Mouse (Mus musculus): ENCODE data around the gene Btn2a2. TPM values are rescaled to one million over a fixed set of nuclear protein-coding genes. Genes with fewer than 3 reads are reported as not detected.

Btn2a2 gene
- total RNA-seq, 2 experiments from 2014 or later: 0.11 TPM; not detected in 1

Small RNA genes lying within 50 kb of the gene (microRNA-seq; reads per million reads assigned to microRNA genes)
- gene Gm44297 (0 reads per million in 2 experiments), gene n-TStga1 (0 to 0.64 reads per million in 2 experiments)

Other genes starting within 250 kb of the Btn2a2 start
- gene Vmn1r223, start 241.7 kb downstream of the Btn2a2 start, total RNA-seq (2021): not detected
- 10 to 100 TPM; 13.2 to 20.8 TPM for gene Zfp322a, start 119.6 kb downstream of the Btn2a2 start, total RNA-seq (2021)
- gene Abt1, start 65.0 kb downstream of the Btn2a2 start, total RNA-seq (2021): 1 to 10 TPM; 4.8 to 5.3 TPM
- gene Btn1a1, start 23.0 kb downstream of the Btn2a2 start, total RNA-seq (2021): not detected
- 100 to 1,000 TPM; 473 to 507 TPM for gene Hist1h4h, start 42.2 kb upstream of the Btn2a2 start, total RNA-seq (2021)
- gene Hist1h2af, start 45.0 kb upstream of the Btn2a2 start, total RNA-seq (2021): 100 to 1,000 TPM; 189 to 190 TPM
- 10 to 100 TPM; 58.4 to 59.9 TPM for gene Hist1h3g, start 46.6 kb upstream of the Btn2a2 start, total RNA-seq (2021)
- gene Hist1h2bh, start 54.5 kb upstream of the Btn2a2 start, total RNA-seq (2021): 10 to 100 TPM; 11.8 to 13.3 TPM
- 10 to 100 TPM; 53.8 to 66.7 TPM for gene Hist1h3f, start 55.2 kb upstream of the Btn2a2 start, total RNA-seq (2021)
- gene Hist1h4f, start 62.8 kb upstream of the Btn2a2 start, total RNA-seq (2021): 100 to 1,000 TPM; 285 to 328 TPM
- 10 to 100 TPM; 17.8 to 19.5 TPM for gene Hist1h1d, start 64.4 kb upstream of the Btn2a2 start, total RNA-seq (2021)
- gene Hist1h3e, start 73.5 kb upstream of the Btn2a2 start, total RNA-seq (2021): 100 to 1,000 TPM; 121 to 135 TPM
- 10 to 100 TPM; 34.2 to 37.9 TPM for gene Hist1h2ae, start 82.4 kb upstream of the Btn2a2 start, total RNA-seq (2021)
- gene Hist1h2bg, start 82.5 kb upstream of the Btn2a2 start, total RNA-seq (2021): 100 to 1,000 TPM; 245 to 257 TPM
- gene Hist1h2bf, start 85.3 kb upstream of the Btn2a2 start, total RNA-seq (2021): 100 to 1,000 TPM; 121 to 140 TPM
- 10 to 100 TPM; 16.0 to 20.6 TPM for gene Hist1h2ad, start 85.5 kb upstream of the Btn2a2 start, total RNA-seq (2021)
- gene Hist1h3d, start 86.9 kb upstream of the Btn2a2 start, total RNA-seq (2021): 10 to 100 TPM; 25.8 to 30.6 TPM
- 100 to 1,000 TPM; 165 to 171 TPM for gene Hist1h4d, start 92.7 kb upstream of the Btn2a2 start, total RNA-seq (2021)
- gene Hist1h2be, start 132.3 kb upstream of the Btn2a2 start, total RNA-seq (2021): 10 to 100 TPM; 36.6 to 38.0 TPM
- gene Hist1h1e, start 133.7 kb upstream of the Btn2a2 start, total RNA-seq (2021): 100 to 1,000 TPM; 182 to 186 TPM
- 1 to 10 TPM; 6.3 to 6.7 TPM for gene Hist1h2ac, start 195.1 kb upstream of the Btn2a2 start, total RNA-seq (2021)
- 10 to 100 TPM; 87.0 to 92.4 TPM for gene Hist1h2bc, start 195.3 kb upstream of the Btn2a2 start, total RNA-seq (2021)
- gene Hist1h1t, start 207.0 kb upstream of the Btn2a2 start, total RNA-seq (2021): under 1 TPM; 0.59 to 0.63 TPM
- 100 to 1,000 TPM; 153 to 157 TPM for gene Hist1h4c, start 209.6 kb upstream of the Btn2a2 start, total RNA-seq (2021)
- gene Hfe, start 222.0 kb upstream of the Btn2a2 start, total RNA-seq (2021): 1 to 10 TPM; 8.1 to 9.5 TPM
- gene Hist1h1c, start 250.0 kb upstream of the Btn2a2 start, total RNA-seq (2021): 100 to 1,000 TPM; 361 to 459 TPM

Data from gastrocnemius, postnatal 10 days (tissue).